7 mouse cellular contexts compared by ENCODE assay signal in the genomic region with DNA sequence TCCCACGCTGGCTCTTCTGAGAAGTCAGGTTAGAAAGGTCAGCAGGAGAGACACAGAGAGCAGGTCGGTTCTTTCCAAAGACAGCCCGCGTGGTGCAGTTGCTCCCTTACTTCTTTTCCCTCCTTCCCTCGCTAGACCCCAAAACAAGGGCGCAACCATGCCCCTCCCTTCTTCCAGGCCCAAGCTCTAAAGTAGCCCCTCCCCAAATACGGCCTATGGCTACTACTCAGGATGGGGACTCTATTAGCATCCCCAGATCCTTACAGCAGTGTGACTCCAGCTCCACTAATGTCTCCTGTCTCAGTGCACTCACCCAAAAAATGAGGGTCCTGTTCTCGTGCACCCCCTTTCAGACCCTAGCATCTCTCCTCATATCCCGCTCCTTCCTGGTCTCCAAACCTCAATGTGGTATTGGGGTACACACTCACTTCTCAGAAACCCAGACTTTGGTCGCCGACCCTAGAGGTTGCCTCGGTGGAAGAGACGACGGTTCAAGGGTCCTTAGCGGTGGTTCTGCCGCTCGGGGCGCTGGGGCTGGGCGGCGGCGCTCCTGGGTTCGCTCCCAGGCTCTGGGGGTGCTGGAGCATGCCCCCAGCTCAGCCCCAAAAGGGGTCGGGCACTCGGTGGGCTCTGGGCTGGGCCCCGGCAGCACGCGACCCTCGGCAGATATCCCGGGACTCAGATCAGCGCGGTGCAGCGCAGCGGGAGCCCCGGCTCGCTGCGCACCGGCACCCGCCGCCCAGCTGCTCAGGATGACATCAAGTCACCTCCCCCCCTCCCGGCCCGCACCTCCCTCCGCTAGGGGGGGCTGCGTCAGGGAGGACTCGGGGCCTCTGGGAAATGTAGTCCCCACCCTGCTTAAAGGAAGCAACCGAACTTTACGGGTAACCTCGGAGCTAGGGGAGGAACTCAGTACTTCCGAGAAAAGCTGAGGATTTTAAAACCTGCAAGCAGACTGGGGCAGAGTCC. TPM values are rescaled to one million over a fixed set of nuclear protein-coding genes. Genes with fewer than 3 reads are reported as not detected.
DNase-seq lines count a peak whose midpoint lies in the region; ATAC-seq and TF ChIP-seq lines count a peak whose summit lies in the region.

A gene (minus strand): TSS at position 789 of the 969 bp plus-strand sequence.

- H3K9ac ChIP-seq in embryonic facial prominence, embryonic 12.5 days, result peak within 1 kb of the TSS; percentile 79
- peak within 1 kb of the TSS; percentile 73 for H3K9ac ChIP-seq in limb, embryonic 12.5 days (replicated peaks)
- H3K9ac ChIP-seq in midbrain, embryonic 15.5 days, result peak within 1 kb of the TSS; percentile 94

- peak within 1 kb of the TSS; percentile 72 for H3K4me3 ChIP-seq in embryonic facial prominence, embryonic 12.5 days
- peak within 1 kb of the TSS; percentile 74 for H3K4me3 ChIP-seq in kidney, adult 2 months (ENCODE audit: insufficient read depth, low read depth, low read length)
- peak within 1 kb of the TSS; percentile 82 for H3K4me3 ChIP-seq in limb, embryonic 12.5 days (replicated peaks)
- H3K4me3 ChIP-seq in midbrain, embryonic 15.5 days, result peak within 1 kb of the TSS; percentile 89
- H3K4me3 ChIP-seq in spleen, adult 2 months (ENCODE audit: extremely low read depth, insufficient read depth, insufficient read length), result peak within 1 kb of the TSS; percentile 81

- ATAC-seq in embryonic facial prominence, embryonic 12.5 days (ENCODE audit: insufficient number of reproducible peaks, insufficient read depth, low FRiP score, low TSS enrichment), result peak; percentile 90
- peak; percentile 91 for ATAC-seq in limb, embryonic 12.5 days (ENCODE audit: insufficient number of reproducible peaks, insufficient read depth, low FRiP score, low TSS enrichment, low read depth)
- peak; percentile 95 for ATAC-seq in midbrain, embryonic 15.5 days (replicated peaks)

- H3K27ac ChIP-seq in embryonic facial prominence, embryonic 12.5 days, result peak within 1 kb of the TSS; percentile 92
- peak within 1 kb of the TSS; percentile 99 for H3K27ac ChIP-seq in kidney, adult 2 months (ENCODE audit: insufficient read depth, low read depth, low read length)
- peak within 1 kb of the TSS; percentile 94 for H3K27ac ChIP-seq in limb, embryonic 12.5 days
- H3K27ac ChIP-seq in midbrain, embryonic 15.5 days, result peak within 1 kb of the TSS; percentile 92
- H3K27ac ChIP-seq in spleen, adult 2 months (ENCODE audit: insufficient read depth, low read length), result peak within 1 kb of the TSS; percentile 98

- peak; percentile 36; the same call in 1 of the 2 replicates for TF ChIP-seq CTCF in kidney, adult 2 months (conservative IDR thresholded peaks at IDR 0.05; ENCODE audit: insufficient read depth, insufficient read length, low read depth, low read length)
- 0 out of 2 replicates have a peak, but pooled peaks have one; percentile 17 for TF ChIP-seq CTCF in spleen, adult 2 months (IDR thresholded peaks at IDR 0.05; ENCODE audit: extremely low read depth, insufficient read depth, insufficient read length, insufficient replicate concordance)

- peak; percentile 93 for DNase-seq in adrenal gland, postnatal 25 days
- peak; percentile 95 to 96 for DNase-seq in heart, adult 18-20 months
- peak; percentile 97 for DNase-seq in kidney, adult 2 months
- DNase-seq in spleen, adult 2 months (ENCODE audit: low read depth in 1 of 2, low spot score in 2 of 2), result peak; percentile 88 to 95

- 2% methylated on average over 46 of the region's 48 CpGs for WGBS in embryonic facial prominence, embryonic 12.5 days
- WGBS in kidney, adult 2 months, result 3% methylated on average over 48 of the region's 48 CpGs
- WGBS in limb, embryonic 12.5 days, result 3% methylated on average over 48 of the region's 48 CpGs
- 2% methylated on average over 48 of the region's 48 CpGs for WGBS in midbrain, embryonic 15.5 days
- 12% methylated on average over 48 of the region's 48 CpGs for WGBS in spleen, adult 2 months

- peaks cover 19% of the 10 kb centered on the region for H3K4me1 ChIP-seq in embryonic facial prominence, embryonic 12.5 days
- no peaks in the 10 kb centered on the region for H3K4me1 ChIP-seq in kidney, adult 2 months (ENCODE audit: control insufficient read depth, insufficient read depth, low read length)
- H3K4me1 ChIP-seq in limb, embryonic 12.5 days (replicated peaks), result peaks cover 17% of the 10 kb centered on the region
- H3K4me1 ChIP-seq in midbrain, embryonic 15.5 days, result peaks cover 19% of the 10 kb centered on the region
- peaks cover 6% of the 10 kb centered on the region; the same call in 1 of the 2 replicates for H3K4me1 ChIP-seq in spleen, adult 2 months (ENCODE audit: control insufficient read depth, insufficient read depth, insufficient read length)

- H3K9me3 ChIP-seq in embryonic facial prominence, embryonic 12.5 days, result no peaks in the 10 kb centered on the region
- H3K9me3 ChIP-seq in limb, embryonic 12.5 days, result no peaks in the 10 kb centered on the region
- no peaks in the 10 kb centered on the region for H3K9me3 ChIP-seq in midbrain, embryonic 15.5 days

- TF ChIP-seq POLR2A in kidney, adult 2 months (IDR thresholded peaks at IDR 0.05; ENCODE audit: low read depth, low read length), result no peak
- no peak; the same call in 1 of the 2 replicates for TF ChIP-seq POLR2A in spleen, adult 2 months (IDR thresholded peaks at IDR 0.05; ENCODE audit: low read depth, low read length)

- peak within 1 kb of the TSS; percentile 65 for H3K4me2 ChIP-seq in embryonic facial prominence, embryonic 12.5 days (replicated peaks)
- H3K4me2 ChIP-seq in limb, embryonic 12.5 days, result peak within 1 kb of the TSS; percentile 87
- peak within 1 kb of the TSS; percentile 85 for H3K4me2 ChIP-seq in midbrain, embryonic 15.5 days

- no peaks in the 10 kb centered on the region for H3K27me3 ChIP-seq in embryonic facial prominence, embryonic 12.5 days
- H3K27me3 ChIP-seq in kidney, adult 2 months (replicated peaks; ENCODE audit: control insufficient read depth, insufficient read depth, low read length), result no peaks in the 10 kb centered on the region
- no peaks in the 10 kb centered on the region for H3K27me3 ChIP-seq in limb, embryonic 12.5 days
- H3K27me3 ChIP-seq in midbrain, embryonic 15.5 days (replicated peaks), result no peaks in the 10 kb centered on the region
- H3K27me3 ChIP-seq in spleen, adult 2 months (ENCODE audit: control insufficient read depth, insufficient read depth, low read length), result no peaks in the 10 kb centered on the region

- peaks cover 25% of the 10 kb centered on the region for H3K36me3 ChIP-seq in embryonic facial prominence, embryonic 12.5 days
- H3K36me3 ChIP-seq in kidney, adult 2 months (ENCODE audit: control insufficient read depth, insufficient read depth, low read length), result no peaks in the 10 kb centered on the region
- H3K36me3 ChIP-seq in limb, embryonic 12.5 days, result peaks cover 32% of the 10 kb centered on the region
- H3K36me3 ChIP-seq in midbrain, embryonic 15.5 days (replicated peaks), result peaks cover 20% of the 10 kb centered on the region; the same call in 1 of the 2 replicates
- H3K36me3 ChIP-seq in spleen, adult 2 months (ENCODE audit: control insufficient read depth, insufficient read depth, low read length), result peaks cover 8% of the 10 kb centered on the region

RNA-seq across cellular contexts. Expression of the gene that starts here (rescaled TPM):
- 95.5 and 103 TPM in 2 replicates for total RNA-seq in adrenal gland, postnatal 25 days (2021)
- 34.5 and 40.1 TPM in 2 replicates for polyA plus RNA-seq in embryonic facial prominence, embryonic 12.5 days (2016; fragmentation: Nextera tagmentation; extraction: Ambion mirVana)
- total RNA-seq in heart, adult 18-20 months (2021), result 10 to 100 TPM; 32.2 to 32.5 TPM
- 32.1 and 36.5 TPM in 2 replicates for polyA plus RNA-seq in kidney, adult 2 months (2012; rRNA removed)
- 22.7 and 23.7 TPM in 2 replicates for polyA plus RNA-seq in limb, embryonic 12.5 days (2016; fragmentation: Nextera tagmentation; extraction: Ambion mirVana)
- 141 and 149 TPM in 2 replicates for polyA plus RNA-seq in midbrain, embryonic 15.5 days (2015; fragmentation: Nextera tagmentation; extraction: Ambion mirVana)
- 36.9 and 56.1 TPM in 2 replicates for polyA plus RNA-seq in spleen, adult 2 months (2012; rRNA removed)

Comparison
In these comparisons a context has a peak if more than half of its experiments do, and no peak if none do; other contexts are left out.
1. Peak in every context shown above with its lines: DNase-seq, ATAC-seq, H3K4me3 ChIP-seq and H3K27ac ChIP-seq.